In genomic region chr4:106251430-106251829, GRCm38 (mm10) we compare ENCODE assay signal across 26 mouse cellular contexts.
DNase-seq lines count a peak whose midpoint lies in the region; ATAC-seq and TF ChIP-seq lines count a peak whose summit lies in the region.
"Had no signal": no experiment of that assay in that cellular context is flagged by ENCODE, and none has a peak within 500 bp of the region (broad histone marks: within the 10 kb centered on the region; RNA-seq: fewer than 3 reads in every experiment).

No protein-coding gene starts in this region.

- H3K79me2 ChIP-seq in MEL (ENCODE audit: control insufficient read depth, insufficient read depth, low read length, poor library complexity) = no peaks in the 10 kb centered on the region

- H3K27me3 ChIP-seq in heart, embryonic 10.5 days (ENCODE audit: insufficient read depth, poor library complexity, severe bottlenecking) = no peaks in the 10 kb centered on the region
- H3K27me3 ChIP-seq in liver, embryonic 12.5 days (replicated peaks) = no peaks in the 10 kb centered on the region
- no peaks in the 10 kb centered on the region for H3K27me3 ChIP-seq in liver, embryonic 14.5 days (ENCODE audit: control insufficient read depth, insufficient read depth, low read length)
- H3K27me3 ChIP-seq in liver, postnatal 0 days (ENCODE audit: insufficient read depth, low read length) = no peaks in the 10 kb centered on the region
- no peaks in the 10 kb centered on the region for H3K27me3 ChIP-seq in MEL (ENCODE audit: control insufficient read depth in 1 of 2, insufficient read depth in 2 of 2, low read length in 2 of 2)
- H3K27me3 ChIP-seq: embryonic facial prominence, embryonic 13.5 days; embryonic facial prominence, embryonic 15.5 days; forebrain, embryonic 12.5 days had no signal

- no peak overlapping the region for H3K9ac ChIP-seq in liver, embryonic 12.5 days
- no peak overlapping the region for H3K9ac ChIP-seq in liver, embryonic 14.5 days (replicated peaks)
- H3K9ac ChIP-seq in liver, postnatal 0 days (replicated peaks) = no peak overlapping the region
- H3K9ac ChIP-seq in MEL (ENCODE audit: control insufficient read depth, low read depth, low read length, poor library complexity, severe bottlenecking) = no peak overlapping the region
- H3K9ac ChIP-seq: embryonic facial prominence, embryonic 13.5 days; embryonic facial prominence, embryonic 15.5 days; forebrain, embryonic 12.5 days had no signal

- no peak for TF ChIP-seq POLR2A in MEL (IDR thresholded peaks at IDR 0.05; ENCODE audit: control insufficient read depth in 1 of 2, insufficient read depth in 1 of 2, low read depth in 1 of 2, low read length in 2 of 2, poor library complexity in 1 of 2)

- no peaks in the 10 kb centered on the region; the same call in 1 of the 2 replicates for H3K9me3 ChIP-seq in heart, embryonic 10.5 days
- H3K9me3 ChIP-seq in liver, embryonic 12.5 days (replicated peaks) = peaks cover 5% of the 10 kb centered on the region; the same call in 1 of the 2 replicates
- peaks cover 4% of the 10 kb centered on the region; the same call in 1 of the 2 replicates for H3K9me3 ChIP-seq in liver, embryonic 14.5 days (ENCODE audit: control insufficient read depth, low read length)
- no peaks in the 10 kb centered on the region for H3K9me3 ChIP-seq in liver, postnatal 0 days (ENCODE audit: low read length)
- H3K9me3 ChIP-seq in MEL (replicated peaks; ENCODE audit: insufficient read depth, low read length) = no peaks in the 10 kb centered on the region
- H3K9me3 ChIP-seq: embryonic facial prominence, embryonic 13.5 days; embryonic facial prominence, embryonic 15.5 days; forebrain, embryonic 10.5 days; forebrain, embryonic 12.5 days had no signal

- TF ChIP-seq RAD21 in MEL (IDR thresholded peaks at IDR 0.05; ENCODE audit: low read depth, low read length) = no peak

- H3K27ac ChIP-seq in heart, embryonic 10.5 days = no peak overlapping the region
- peak overlapping the region; percentile 37; the same call in 1 of the 2 replicates for H3K27ac ChIP-seq in liver, embryonic 12.5 days
- H3K27ac ChIP-seq in liver, embryonic 14.5 days = no peak overlapping the region
- H3K27ac ChIP-seq in liver, postnatal 0 days (ENCODE audit: low read depth) = no peak overlapping the region
- H3K27ac ChIP-seq in MEL (ENCODE audit: control insufficient read depth, low read depth, low read length) = no peak overlapping the region
- H3K27ac ChIP-seq: embryonic facial prominence, embryonic 13.5 days; embryonic facial prominence, embryonic 15.5 days; forebrain, embryonic 10.5 days; forebrain, embryonic 12.5 days had no signal

- DNase-seq in heart, embryonic 10.5 days (ENCODE audit: low spot score) = peak; percentile 16
- no peak for DNase-seq in heart, adult 9 months (ENCODE audit: low spot score in 2 of 2)
- DNase-seq in liver (no peak), MEL (ENCODE audit: low read depth, low spot score) (no peak)
- DNase-seq in liver, embryonic 14.5 days (ENCODE audit: low read depth in 3 of 3, low spot score in 3 of 3) = no peak
- DNase-seq in liver, postnatal 0 days = no peak
- DNase-seq: adrenal gland, adult 2 months; adrenal gland, postnatal 10 days; adrenal gland, postnatal 25 days; B cell, adult 2 months; cerebellum, adult 11 months; cerebellum, adult 18-20 months; cerebellum, adult 8-10 months; cerebellum, adult 9-11 months; cerebellum, postnatal 14 days; cerebellum, postnatal 36 days; embryo, embryonic 11 days had no signal

- ATAC-seq in liver, embryonic 12.5 days = no peak
- ATAC-seq in liver, embryonic 14.5 days (ENCODE audit: insufficient read depth) = no peak
- ATAC-seq in liver, postnatal 0 days = no peak
- ATAC-seq: CD4-positive, CD25-positive, alpha-beta regulatory T cell, adult 4 months; forebrain, embryonic 14.5 days had no signal

- TF ChIP-seq CTCF in liver, embryonic 14.5 days (IDR thresholded peaks at IDR 0.05; ENCODE audit: low read depth) = no peak
- TF ChIP-seq CTCF in liver, postnatal 0 days (IDR thresholded peaks at IDR 0.05; ENCODE audit: low read depth) = no peak
- no peak for TF ChIP-seq CTCF in MEL (IDR thresholded peaks at IDR 0.05 in 2 of 3, conservative IDR thresholded peaks at IDR 0.05 in 1 of 3; ENCODE audit: control insufficient read depth in 1 of 3, insufficient read depth in 1 of 3, low read depth in 2 of 3, low read length in 3 of 3, poor library complexity in 1 of 3, severe bottlenecking in 1 of 3)

- peaks cover 13% of the 10 kb centered on the region for H3K4me1 ChIP-seq in heart, embryonic 10.5 days
- peaks cover 57% of the 10 kb centered on the region for H3K4me1 ChIP-seq in liver, embryonic 12.5 days
- peaks cover 45 to 46% of the 10 kb centered on the region in 2 experiments for H3K4me1 ChIP-seq in liver, embryonic 14.5 days (replicated peaks; ENCODE audit: control insufficient read depth in 2 of 2, insufficient read depth in 2 of 2, low read length in 1 of 2)
- H3K4me1 ChIP-seq in liver, postnatal 0 days (ENCODE audit: insufficient read depth) = peaks cover 23% of the 10 kb centered on the region
- H3K4me1 ChIP-seq in MEL (ENCODE audit: control insufficient read depth in 1 of 2, insufficient read depth in 2 of 2, low read length in 2 of 2) = peaks cover 17 to 34% of the 10 kb centered on the region in 2 experiments
- H3K4me1 ChIP-seq: forebrain, embryonic 10.5 days had no signal

- H3K36me3 ChIP-seq in heart, embryonic 10.5 days = no peaks in the 10 kb centered on the region
- H3K36me3 ChIP-seq in liver, embryonic 12.5 days = no peaks in the 10 kb centered on the region
- no peaks in the 10 kb centered on the region for H3K36me3 ChIP-seq in liver, embryonic 14.5 days (replicated peaks; ENCODE audit: control insufficient read depth, insufficient read depth, low read depth)
- no peaks in the 10 kb centered on the region for H3K36me3 ChIP-seq in liver, postnatal 0 days (replicated peaks; ENCODE audit: insufficient read depth, low read length)
- peaks cover 0 to 29% of the 10 kb centered on the region in 2 experiments; a peak in 2 of 4 replicates for H3K36me3 ChIP-seq in MEL (ENCODE audit: control insufficient read depth in 1 of 2, insufficient read depth in 2 of 2, low read length in 2 of 2)
- H3K36me3 ChIP-seq: embryonic facial prominence, embryonic 13.5 days; embryonic facial prominence, embryonic 15.5 days; forebrain, embryonic 10.5 days; forebrain, embryonic 12.5 days; G1E had no signal

- no peak overlapping the region for H3K4me2 ChIP-seq in liver, embryonic 12.5 days
- no peak overlapping the region for H3K4me2 ChIP-seq in liver, embryonic 14.5 days (ENCODE audit: low read depth)
- no peak overlapping the region for H3K4me2 ChIP-seq in liver, postnatal 0 days (ENCODE audit: low read depth, low read length)
- H3K4me2 ChIP-seq: embryonic facial prominence, embryonic 13.5 days; embryonic facial prominence, embryonic 15.5 days; forebrain, embryonic 12.5 days had no signal

- H3K4me3 ChIP-seq in heart, embryonic 10.5 days = no peak overlapping the region
- H3K4me3 ChIP-seq in liver, embryonic 12.5 days = no peak overlapping the region
- no peak overlapping the region for H3K4me3 ChIP-seq in liver, embryonic 14.5 days (ENCODE audit: insufficient read depth in 1 of 2, low read depth in 2 of 2, low read length in 2 of 2)
- H3K4me3 ChIP-seq in liver, postnatal 0 days (ENCODE audit: low read depth, low read length) = no peak overlapping the region
- no peak overlapping the region for H3K4me3 ChIP-seq in MEL (ENCODE audit: control insufficient read depth in 1 of 2, insufficient read depth in 1 of 2, low read depth in 2 of 2, low read length in 2 of 2)
- H3K4me3 ChIP-seq: embryonic facial prominence, embryonic 13.5 days; embryonic facial prominence, embryonic 15.5 days; erythroblast, embryonic 14.5 days; forebrain, embryonic 10.5 days; forebrain, embryonic 12.5 days had no signal

- WGBS in heart, embryonic 10.5 days = 73% methylated on average over 1 of the region's 1 CpGs
- WGBS in liver, embryonic 12.5 days (ENCODE audit: insufficient replicate concordance) = 50% methylated on average over 1 of the region's 1 CpGs
- 40% methylated on average over 1 of the region's 1 CpGs for WGBS in liver, embryonic 14.5 days (ENCODE audit: insufficient replicate concordance)
- 56% methylated on average over 1 of the region's 1 CpGs for WGBS in liver, postnatal 0 days (ENCODE audit: insufficient replicate concordance)

- TF ChIP-seq EP300 in liver, embryonic 14.5 days (IDR thresholded peaks at IDR 0.05; ENCODE audit: low read depth) = 0 out of 2 replicates have a peak, but pooled peaks have one; percentile 17
- TF ChIP-seq EP300 in liver, postnatal 0 days (IDR thresholded peaks at IDR 0.05; ENCODE audit: low read depth) = no peak
- peak; percentile 23 to 66; a peak in 3 of 4 replicates for TF ChIP-seq EP300 in MEL (IDR thresholded peaks at IDR 0.05; ENCODE audit: low read depth in 1 of 2, low read length in 2 of 2)

TF ChIP-seq in MEL, 35 proteins besides CTCF, POLR2A, EP300 and RAD21:
- peak; percentile 65; the same call in 1 of the 2 replicates for TF ChIP-seq TCF12 (IDR thresholded peaks at IDR 0.05; ENCODE audit: low read depth, low read length)
- TF ChIP-seq GABPA (IDR thresholded peaks at IDR 0.05; ENCODE audit: low read depth, low read length) = no peak
TF ChIP-seq in MEL: peak in this region for 1.
